Mouse (Mus musculus) heart, adult 2 months (tissue): Measurements from ENCODE around the gene Faim. TPM values are rescaled to one million over a fixed set of nuclear protein-coding genes. Genes with fewer than 3 reads are reported as not detected.

Experiments
- DNase-seq, 2 experiments: peaks; one replicate each; pipeline ENCODE4 v3.0.0; 2021
- H3K27ac ChIP-seq: fragments of 200-600 bp; 2 replicates; pipeline ENCODE4 v1.8.1; 2022
- H3K27me3 ChIP-seq: fragments of 200-500 bp; 2 replicates; pipeline ENCODE4 v1.6.1; 2012; ENCODE audit warnings: mild to moderate bottlenecking, low read length, inconsistent platforms, mixed read lengths; ENCODE audit not compliant: control insufficient read depth, insufficient read depth
- H3K36me3 ChIP-seq: fragments of 200-500 bp; 2 replicates; pipeline ENCODE4 v1.6.1; 2012; ENCODE audit warnings: low read length, inconsistent platforms; ENCODE audit not compliant: control insufficient read depth, insufficient read depth
- H3K4me1 ChIP-seq: fragments of 200-500 bp; 2 replicates; pipeline ENCODE4 v1.6.1; 2011; ENCODE audit warnings: low read length; ENCODE audit not compliant: control insufficient read depth, insufficient read depth
- H3K4me3 ChIP-seq: fragments of 200-600 bp; 2 replicates; pipeline ENCODE4 v1.8.1; 2022
- H3K79me2 ChIP-seq: fragments of 200-500 bp; replicated peaks from 2 replicates; pipeline ENCODE4 v1.6.1; 2012; ENCODE audit warnings: mild to moderate bottlenecking, inconsistent platforms, low read length, moderate library complexity, mixed read lengths; ENCODE audit not compliant: control insufficient read depth, insufficient read depth
- H3K9ac ChIP-seq: fragments of 200-500 bp; 2 replicates; pipeline ENCODE4 v1.6.1; 2012; ENCODE audit warnings: low read depth, mild to moderate bottlenecking, control low read depth, inconsistent platforms, low read length, mixed read lengths
- CTCF ChIP-seq: fragments of 200-600 bp; IDR thresholded peaks from 2 replicates; pipeline ENCODE4 v1.8.1; 2022; ENCODE audit warnings: antibody characterized with exemption, mild to moderate bottlenecking, moderate library complexity
- EP300 ChIP-seq: fragments of 200-500 bp; IDR thresholded peaks from 2 replicates; pipeline ENCODE4 v1.6.1; 2011; ENCODE audit warnings: low read depth, low read length, control low read depth; ENCODE audit not compliant: insufficient read depth
- POLR2A ChIP-seq: fragments of 200-500 bp; IDR thresholded peaks from 2 replicates; pipeline ENCODE4 v1.6.1; 2011; ENCODE audit warnings: mild to moderate bottlenecking, low read depth, low read length, control low read depth; ENCODE audit not compliant: insufficient read depth
- whole genome bisulfite sequencing: fragments of 180-500 bp; shearing (Covaris S2); methylation state at CpG from one replicate; pipeline ENCODE4 v1.1.7; 2018; 5-methylcytosine and 5-hydroxymethylcytosine counted together
- intact Hi-C: fragments of 180-260 bp; cut with DNase I; formaldehyde crosslinking; loops from one replicate; pipeline ENCODE4 v1.15.1; 2025
- polyA plus RNA-seq: library from polyadenylated mRNA; depleted of rRNA; stranded (reverse); fragments of >200 nt; gene quantifications from 2 replicates; pipeline ENCODE4 v1.2.3, GENCODE M21; 2012
- total RNA-seq, 2 experiments: library from RNA; stranded (reverse); gene quantifications; 2 replicates each; pipeline ENCODE4 v1.2.3; 2021

The Faim gene
- total and polyA plus RNA-seq, 3 experiments = 2.1 to 5.4 (median 4.1) TPM

GRCm38 (mm10) chr9:98958628-98959027, 27.5 kb upstream of the Faim start:
- intact Hi-C loops = no loop called here
- 9% methylated on average over 6 of the region's 6 CpGs for WGBS
- TF ChIP-seq EP300 (no peak), CTCF (no peak), POLR2A (no peak)
- Histone ChIP-seq H3K27ac (no peak overlapping the region), H3K4me1 (peaks cover 2% of the 10 kb centered on the region; the same call in 1 of the 2 replicates), H3K79me2 (no peaks in the 10 kb centered on the region), H3K36me3 (no peaks in the 10 kb centered on the region), H3K9ac (no peak overlapping the region), H3K4me3 (no peak overlapping the region), H3K27me3 (peaks cover 53% of the 10 kb centered on the region)
- no peak for DNase-seq

- no peaks in the 10 kb centered on the region for H3K79me2 ChIP-seq
- H3K27me3 ChIP-seq = peaks cover 49% of the 10 kb centered on the region
- no peak overlapping the region for H3K27ac ChIP-seq
- DNase-seq = no peak
- H3K9ac ChIP-seq = no peak overlapping the region
- peaks cover 2% of the 10 kb centered on the region; the same call in 1 of the 2 replicates for H3K4me1 ChIP-seq
- TF ChIP-seq CTCF = no peak
- no peak for TF ChIP-seq POLR2A
- no peak for TF ChIP-seq EP300
- H3K36me3 ChIP-seq = no peaks in the 10 kb centered on the region
- 35% methylated on average over 3 of the region's 3 CpGs for WGBS
- intact Hi-C loops = no loop called here
- no peak overlapping the region for H3K4me3 ChIP-seq
These were observed 26.3 kb upstream of the Faim start for GRCm38 (mm10) chr9:98959851-98960250.

GRCm38 (mm10) chr9:98960348-98960747, 25.8 kb upstream of the Faim start:
- no peak for DNase-seq
- TF ChIP-seq EP300 (no peak), POLR2A (no peak), CTCF (peak; percentile 28)
- Histone ChIP-seq H3K4me3 (no peak overlapping the region), H3K4me1 (peaks cover 2% of the 10 kb centered on the region; the same call in 1 of the 2 replicates), H3K27ac (no peak overlapping the region), H3K79me2 (no peaks in the 10 kb centered on the region), H3K36me3 (no peaks in the 10 kb centered on the region), H3K27me3 (peaks cover 49% of the 10 kb centered on the region), H3K9ac (no peak overlapping the region)
- WGBS = 26% methylated on average over 5 of the region's 5 CpGs
- intact Hi-C loops = no loop called here

- Histone ChIP-seq H3K4me1 (no peaks in the 10 kb centered on the region; the same call in 1 of the 2 replicates), H3K27me3 (peaks cover 38% of the 10 kb centered on the region), H3K36me3 (no peaks in the 10 kb centered on the region), H3K79me2 (no peaks in the 10 kb centered on the region), H3K27ac (no peak overlapping the region), H3K4me3 (no peak overlapping the region), H3K9ac (no peak overlapping the region)
- 17% methylated on average over 22 of the region's 22 CpGs for WGBS
- TF ChIP-seq CTCF (no peak), EP300 (no peak), POLR2A (no peak)
- intact Hi-C loops = no loop called here
- no peak for DNase-seq
These were observed 24.3 kb upstream of the Faim start for GRCm38 (mm10) chr9:98961591-98962477.

GRCm38 (mm10) chr9:98962478-98963142, 23.6 kb upstream of the Faim start:
- H3K79me2 ChIP-seq = no peaks in the 10 kb centered on the region
- intact Hi-C loops = no loop called here
- no peaks in the 10 kb centered on the region for H3K36me3 ChIP-seq
- WGBS = 2% methylated on average over 20 of the region's 20 CpGs
- H3K27ac ChIP-seq = no peak overlapping the region
- DNase-seq = no peak
- peaks cover 35% of the 10 kb centered on the region for H3K27me3 ChIP-seq
- H3K4me1 ChIP-seq = no peaks in the 10 kb centered on the region
- H3K4me3 ChIP-seq = no peak overlapping the region
- no peak overlapping the region for H3K9ac ChIP-seq
- TF ChIP-seq POLR2A (no peak), CTCF (no peak), EP300 (no peak)

GRCm38 (mm10) chr9:98963661-98964060, 22.5 kb upstream of the Faim start:
- no peak for DNase-seq
- 9% methylated on average over 18 of the region's 18 CpGs for WGBS
- Histone ChIP-seq H3K27me3 (peaks cover 31% of the 10 kb centered on the region), H3K79me2 (no peaks in the 10 kb centered on the region), H3K36me3 (no peaks in the 10 kb centered on the region), H3K27ac (no peak overlapping the region), H3K4me1 (no peaks in the 10 kb centered on the region), H3K9ac (no peak overlapping the region), H3K4me3 (no peak overlapping the region)
- TF ChIP-seq POLR2A = no peak
- TF ChIP-seq EP300 = no peak
- TF ChIP-seq CTCF = no peak
- intact Hi-C loops = no loop called here
